Mouse (Mus musculus) C3H10T1/2 (cell line): ENCODE data around the gene Six1. TPM values are rescaled to one million over a fixed set of nuclear protein-coding genes. Genes with fewer than 3 reads are reported as not detected.

Experiments
- polyA plus RNA-seq, 2 experiments: library from polyadenylated mRNA; unstranded; fragments of >200 nt; fragmentation: generic; extraction: Trizol; gene quantifications; one replicate each; pipeline ENCODE4 v1.2.1; 2012; ENCODE audit warnings: missing spikeins in 2 of 2

Gene Six1
- 10 to 100 TPM; 13.1 to 61.1 TPM for polyA plus RNA-seq

DNA sequence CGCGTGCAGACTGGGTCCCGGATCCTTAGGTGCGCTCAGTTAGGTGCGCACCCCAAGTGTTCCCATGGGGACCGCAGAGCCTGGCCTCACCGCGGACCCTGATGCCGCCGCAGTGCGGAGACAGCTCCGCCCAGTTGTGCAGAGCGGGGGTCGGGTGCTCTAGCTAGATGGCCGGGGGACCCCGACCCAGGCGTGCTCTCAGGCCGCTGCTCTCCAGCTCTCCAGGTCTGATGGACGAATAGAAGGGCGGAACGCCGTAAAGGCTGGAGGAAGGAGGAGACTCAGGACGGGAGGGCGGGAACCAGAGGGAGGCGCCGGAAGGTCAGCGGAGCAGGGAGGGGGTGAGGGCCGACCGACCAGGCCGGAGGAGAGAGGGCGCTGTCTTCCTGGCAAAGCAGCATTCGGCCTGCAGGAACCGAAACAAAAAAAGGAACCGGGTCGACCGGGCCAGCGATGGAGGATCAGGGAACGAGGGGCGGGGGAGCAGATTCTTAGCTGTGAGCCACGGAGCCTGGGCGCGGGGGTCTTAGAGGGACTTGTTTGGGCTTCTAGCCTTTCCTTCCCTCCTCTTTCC, at the start of gene Six1:
Gene Six1, minus strand, starts transcription at position 220 of the 574 bp plus-strand sequence.

Other genes with a start within 250 kb of the Six1 start
- under 1 TPM; under 0.01 to 0.01 TPM for gene Six6, start 114.0 kb downstream of the Six1 start, polyA plus RNA-seq
- under 1 TPM in 1 of 2 experiments, not detected in 1; 0.02 TPM for gene 4930447C04Rik, start 113.1 kb downstream of the Six1 start, polyA plus RNA-seq
- gene Six4, start 59.6 kb upstream of the Six1 start, polyA plus RNA-seq, result 1 to 10 TPM in 1 of 2 experiments, under 1 TPM in 1; 0.32 to 2.1 TPM
- gene Mnat1, start 69.8 kb upstream of the Six1 start, polyA plus RNA-seq, result 10 to 100 TPM in 1 of 2 experiments, 1 to 10 TPM in 1; 4.9 to 26.6 TPM
- 1 to 10 TPM; 1.1 to 4.4 TPM for gene Trmt5, start 232.8 kb upstream of the Six1 start, polyA plus RNA-seq
- 1 to 10 TPM in 1 of 2 experiments, under 1 TPM in 1; 0.49 to 4.6 TPM for gene Slc38a6, start 232.9 kb upstream of the Six1 start, polyA plus RNA-seq